Mouse (Mus musculus) lung, embryonic 16.5 days (tissue): ENCODE measurements around the gene Scrg1. TPM values are rescaled to one million over a fixed set of nuclear protein-coding genes. Genes with fewer than 3 reads are reported as not detected.
A peak's percentile ranks its signal among the peaks of the same experiment; 100 is the strongest.
"Not testable (repeated sequence)": the region's sequence is repeated elsewhere in the genome, so short reads cannot be mapped to it uniquely, and the experiment has no call there.

Source experiments
- ATAC-seq: fragments of 200-750 bp; cut with Nextera tagmentation; 2 replicates; pipeline ENCODE4 v1.8.0; 2017; ENCODE audit warnings: low read depth, mild to moderate bottlenecking, moderate library complexity
- H3K27ac ChIP-seq: fragments of 300-500 bp; sonication (generic); 2 replicates; pipeline ENCODE4 v1.5.1; 2014; ENCODE audit warnings: mild to moderate bottlenecking, control low read depth, low read length
- H3K27me3 ChIP-seq: fragments of 300-500 bp; sonication (generic); 2 replicates; pipeline ENCODE4 v1.6.1; 2014; ENCODE audit warnings: low read depth, low read length, mixed read lengths; ENCODE audit not compliant: control insufficient read depth, insufficient read depth
- H3K36me3 ChIP-seq: fragments of 300-500 bp; sonication (generic); 2 replicates; pipeline ENCODE4 v1.6.1; 2014; ENCODE audit warnings: low read length; ENCODE audit not compliant: control insufficient read depth, insufficient read depth
- H3K4me1 ChIP-seq: fragments of 300-500 bp; sonication (generic); replicated peaks from 2 replicates; pipeline ENCODE4 v1.6.1; 2014; ENCODE audit warnings: low read length, mixed read lengths; ENCODE audit not compliant: control insufficient read depth, insufficient read depth
- H3K4me2 ChIP-seq: fragments of 300-500 bp; sonication (generic); 2 replicates; pipeline ENCODE4 v1.6.1; 2014; ENCODE audit warnings: low read depth, low read length, control low read depth
- H3K4me3 ChIP-seq: fragments of 300-500 bp; sonication (generic); 2 replicates; pipeline ENCODE4 v1.5.1; 2014; ENCODE audit warnings: mild to moderate bottlenecking, low read length, control low read depth
- H3K9ac ChIP-seq: fragments of 300-500 bp; sonication (generic); 2 replicates; pipeline ENCODE4 v1.6.1; 2014; ENCODE audit warnings: low read length, control low read depth
- H3K9me3 ChIP-seq: fragments of 300-500 bp; sonication (generic); 2 replicates; pipeline ENCODE4 v1.6.1; 2016; ENCODE audit warnings: low read length; ENCODE audit not compliant: control insufficient read depth
- WGBS: fragments of 180-500 bp; shearing (Covaris S2); extraction: QIAGEN DNeasy Blood & Tissue Kit; methylation state at CpG from one replicate; pipeline ENCODE4 v1.1.7; 2014; 5-methylcytosine and 5-hydroxymethylcytosine counted together
- polyA plus RNA-seq: library from polyadenylated mRNA; unstranded; fragments of >200 nt; fragmentation: Nextera tagmentation; extraction: Ambion mirVana; gene quantifications from 2 replicates; pipeline ENCODE4 v1.2.1, GENCODE M21; 2015

Scrg1 gene
- polyA plus RNA-seq, 1 experiment from 2014 or later, result 0.68 TPM

DNA sequence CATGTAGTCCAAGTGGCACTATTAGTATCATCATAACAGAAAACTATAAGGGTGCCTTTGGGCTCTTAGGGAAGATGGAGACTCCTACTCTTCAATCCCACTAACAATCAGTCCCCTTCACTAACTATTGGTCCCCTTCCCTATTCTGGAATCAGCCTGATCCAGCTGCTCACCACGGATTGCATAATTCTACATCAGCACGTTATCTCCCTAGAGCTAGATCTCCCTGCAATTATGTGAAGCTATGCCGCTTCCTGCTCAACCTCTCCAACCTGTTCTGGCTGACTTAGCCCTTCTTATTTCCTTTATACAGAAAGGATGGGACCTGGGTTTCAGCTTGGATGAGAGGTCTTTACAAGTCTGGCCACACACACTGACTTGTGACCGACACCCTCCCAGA, 12.4 kb upstream of the Scrg1 start:
- no peak for ATAC-seq
- no peak overlapping the region for H3K27ac ChIP-seq
- 57% methylated on average over 4 of the region's 4 CpGs for WGBS
- H3K4me2 ChIP-seq, result no peak overlapping the region
- H3K27me3 ChIP-seq, result no peaks in the 10 kb centered on the region
- H3K9ac ChIP-seq, result no peak overlapping the region
- H3K9me3 ChIP-seq, result no peaks in the 10 kb centered on the region
- no peaks in the 10 kb centered on the region for H3K36me3 ChIP-seq
- H3K4me1 ChIP-seq, result no peaks in the 10 kb centered on the region
- no peak overlapping the region for H3K4me3 ChIP-seq

DNA sequence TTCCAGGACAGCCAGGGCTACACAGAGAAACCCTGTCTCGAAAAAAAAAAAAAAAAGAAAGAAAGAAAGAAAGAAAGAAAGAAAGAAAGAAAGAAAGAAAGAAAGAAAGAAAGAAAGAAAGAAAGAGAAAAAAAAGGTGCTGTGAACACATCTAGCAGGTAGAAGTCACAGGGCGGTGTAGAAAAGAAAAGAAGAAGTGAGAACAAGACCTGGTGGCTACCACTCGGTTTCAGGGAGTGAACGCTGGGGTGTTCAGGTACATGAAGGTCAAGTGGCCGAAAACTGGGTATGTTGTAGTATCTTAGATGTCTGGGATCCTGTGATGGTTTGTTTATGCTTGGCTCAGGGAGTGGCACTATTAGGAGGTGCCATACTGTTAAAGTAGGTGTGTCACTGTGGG, 9.8 kb upstream of the Scrg1 start:
- not testable (repeated sequence) for ATAC-seq

DNA sequence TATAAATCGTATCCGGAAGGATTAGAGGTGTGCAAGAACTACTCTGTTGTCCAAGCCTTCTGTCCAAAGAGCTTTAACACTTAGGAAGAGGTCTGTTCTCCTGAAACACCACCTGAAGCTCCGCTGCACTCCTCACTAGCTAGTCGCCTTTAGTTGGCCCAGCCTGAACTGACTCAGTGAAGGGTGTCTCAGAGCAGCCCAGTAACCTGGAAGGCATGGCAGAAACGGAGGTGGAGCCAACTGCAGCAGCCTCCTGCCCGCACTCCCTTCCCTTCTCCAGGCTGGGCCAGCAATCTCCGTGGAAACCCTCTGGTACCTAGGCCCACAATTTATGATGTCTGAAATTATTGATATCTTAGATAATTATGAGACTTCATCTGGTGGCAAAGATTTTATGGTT, 5.0 kb upstream of the Scrg1 start:
- ATAC-seq, result no peak
- Histone ChIP-seq H3K36me3 (no peaks in the 10 kb centered on the region), H3K9me3 (no peaks in the 10 kb centered on the region), H3K4me1 (no peaks in the 10 kb centered on the region), H3K27me3 (no peaks in the 10 kb centered on the region), H3K27ac (no peak overlapping the region), H3K9ac (no peak overlapping the region), H3K4me3 (no peak overlapping the region), H3K4me2 (no peak overlapping the region)
- 74% methylated on average over 7 of the region's 7 CpGs for WGBS

More for the DNA sequence above, 9.8 kb upstream of the Scrg1 start:
- 80% methylated on average over 4 of the region's 5 CpGs for WGBS
- H3K4me3 ChIP-seq, H3K27me3 ChIP-seq, H3K9me3 ChIP-seq, H3K27ac ChIP-seq, H3K4me2 ChIP-seq, H3K36me3 ChIP-seq, H3K4me1 ChIP-seq, H3K9ac ChIP-seq: not testable (repeated sequence)

DNA sequence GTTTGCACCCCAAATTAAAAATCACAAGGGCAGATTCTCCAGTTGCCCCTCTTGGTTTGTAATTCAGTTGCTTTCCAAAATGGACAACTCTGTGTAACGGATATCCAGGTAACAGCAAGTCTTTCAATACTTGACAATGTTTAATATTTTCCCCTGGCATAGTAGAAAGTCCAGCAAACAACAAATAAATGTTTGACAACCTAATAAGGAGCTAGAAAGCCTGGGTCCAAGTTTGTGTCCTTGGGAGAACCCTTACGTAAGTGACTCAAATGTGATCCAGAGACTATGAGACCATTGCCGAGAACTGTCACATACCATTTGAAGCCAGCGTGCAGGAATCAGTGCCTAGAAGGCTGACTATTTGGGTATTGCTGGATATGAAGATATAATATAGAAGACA, 3.8 kb upstream of the Scrg1 start:
- Histone ChIP-seq H3K9ac (no peak overlapping the region), H3K27me3 (no peaks in the 10 kb centered on the region), H3K9me3 (no peaks in the 10 kb centered on the region), H3K27ac (no peak overlapping the region), H3K4me3 (no peak overlapping the region), H3K36me3 (no peaks in the 10 kb centered on the region), H3K4me2 (no peak overlapping the region), H3K4me1 (no peaks in the 10 kb centered on the region)
- no peak for ATAC-seq
- WGBS, result 91% methylated on average over 4 of the region's 4 CpGs

DNA sequence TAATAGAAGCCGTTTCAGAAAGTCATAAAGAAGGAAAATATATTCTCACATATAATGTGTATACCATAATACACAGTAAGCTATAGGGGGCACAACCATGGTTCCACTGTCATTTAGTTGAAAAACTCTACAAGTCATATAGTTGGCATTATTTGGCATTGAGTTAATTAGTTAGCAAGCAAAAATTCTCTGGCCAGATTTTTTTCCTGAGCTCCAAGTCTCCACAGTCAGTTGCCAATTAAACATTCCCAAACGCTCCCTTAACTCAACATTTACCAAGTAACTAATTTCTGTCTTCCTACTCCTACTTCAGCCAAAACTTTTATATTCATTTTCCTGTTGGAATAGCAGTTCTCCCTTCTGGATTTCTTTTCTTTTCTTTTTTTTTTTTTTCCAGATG, 2.4 kb upstream of the Scrg1 start:
- H3K4me1 ChIP-seq, result 0 out of 2 replicates have a peak, but pooled peaks cover 3% of the 10 kb centered on the region
- no peak overlapping the region for H3K4me3 ChIP-seq
- H3K9me3 ChIP-seq, result no peaks in the 10 kb centered on the region
- no peaks in the 10 kb centered on the region for H3K27me3 ChIP-seq
- WGBS, result 82% methylated on average over 2 of the region's 2 CpGs
- H3K36me3 ChIP-seq, result no peaks in the 10 kb centered on the region
- no peak overlapping the region for H3K9ac ChIP-seq
- no peak overlapping the region for H3K27ac ChIP-seq
- ATAC-seq, result no peak
- no peak overlapping the region for H3K4me2 ChIP-seq

DNA sequence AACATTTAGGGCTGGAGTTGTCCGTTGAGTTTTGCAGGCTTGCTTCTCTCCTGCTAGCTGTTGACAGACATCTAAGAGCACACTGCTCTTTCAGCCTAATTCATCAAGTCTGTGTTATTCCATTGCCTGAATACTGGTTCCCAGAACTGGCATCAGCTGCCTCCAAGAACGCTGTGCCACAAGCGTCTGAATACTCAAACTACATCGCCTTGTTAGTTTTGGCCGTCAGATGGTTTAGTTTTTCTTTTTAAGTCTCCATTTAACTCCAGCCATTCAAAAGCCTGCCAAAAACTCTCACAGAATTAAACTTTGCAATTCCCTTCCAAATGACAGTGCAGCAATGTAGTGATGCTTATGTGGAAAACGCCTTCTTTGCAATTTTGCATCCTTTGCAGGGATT, 1.4 kb downstream of the Scrg1 start:
- Histone ChIP-seq H3K4me1 (0 out of 2 replicates have a peak, but pooled peaks cover 3% of the 10 kb centered on the region), H3K4me3 (no peak overlapping the region), H3K9ac (no peak overlapping the region), H3K27me3 (no peaks in the 10 kb centered on the region), H3K27ac (no peak overlapping the region), H3K36me3 (no peaks in the 10 kb centered on the region), H3K9me3 (no peaks in the 10 kb centered on the region), H3K4me2 (no peak overlapping the region)
- WGBS, result 52% methylated on average over 6 of the region's 6 CpGs
- no peak for ATAC-seq

DNA sequence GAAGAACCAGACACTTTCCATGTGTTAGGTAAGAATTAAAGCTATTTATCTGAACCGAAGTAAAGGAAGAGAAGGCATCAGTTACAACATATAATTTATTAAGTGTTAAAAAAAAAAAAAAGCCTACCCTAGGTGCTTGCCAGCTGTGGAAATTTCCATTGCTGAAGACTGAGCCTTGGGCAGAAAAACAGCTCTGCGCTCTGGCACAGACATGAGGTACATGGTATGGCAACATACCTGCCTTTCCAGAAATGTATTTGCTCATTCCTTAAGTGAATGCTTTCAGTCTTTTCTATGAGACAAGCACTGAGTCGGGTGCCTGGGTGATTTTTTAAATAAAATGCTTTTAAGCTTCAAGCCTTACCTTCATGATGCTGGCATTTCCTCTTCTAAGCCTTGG, 2.2 kb downstream of the Scrg1 start:
- Histone ChIP-seq H3K9ac (no peak overlapping the region), H3K27me3 (no peaks in the 10 kb centered on the region), H3K36me3 (no peaks in the 10 kb centered on the region), H3K4me1 (0 out of 2 replicates have a peak, but pooled peaks cover 3% of the 10 kb centered on the region), H3K4me3 (no peak overlapping the region), H3K4me2 (no peak overlapping the region), H3K9me3 (no peaks in the 10 kb centered on the region), H3K27ac (no peak overlapping the region)
- peak; percentile 28; the same call in 1 of the 2 replicates for ATAC-seq
- 47% methylated on average over 3 of the region's 3 CpGs for WGBS

DNA sequence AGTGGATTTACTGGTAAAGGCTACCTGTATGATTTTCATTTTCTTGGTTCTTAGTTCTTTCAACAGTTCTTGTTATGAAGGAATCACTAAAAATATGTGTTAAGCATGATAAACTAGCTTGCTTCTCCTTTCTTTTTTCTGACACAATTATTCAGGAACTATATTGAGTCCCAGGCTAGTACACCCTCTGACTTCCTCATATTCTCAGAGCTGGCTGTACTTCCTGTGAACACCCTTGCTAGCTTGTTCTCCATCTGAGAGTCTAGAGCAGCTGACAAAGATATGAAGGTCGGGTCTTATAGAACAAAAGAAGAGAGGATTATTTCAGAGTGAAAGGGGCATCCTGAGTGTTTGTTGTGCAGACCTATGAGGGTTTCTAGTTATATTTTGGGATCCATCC, 7.1 kb downstream of the Scrg1 start:
- H3K4me2 ChIP-seq, result no peak overlapping the region
- H3K9me3 ChIP-seq, result no peaks in the 10 kb centered on the region
- no peak overlapping the region for H3K9ac ChIP-seq
- H3K4me3 ChIP-seq, result no peak overlapping the region
- ATAC-seq, result no peak
- H3K27ac ChIP-seq, result no peak overlapping the region
- H3K27me3 ChIP-seq, result no peaks in the 10 kb centered on the region
- H3K36me3 ChIP-seq, result no peaks in the 10 kb centered on the region
- H3K4me1 ChIP-seq, result no peaks in the 10 kb centered on the region
- WGBS, result 35% methylated on average over 1 of the region's 1 CpGs

DNA sequence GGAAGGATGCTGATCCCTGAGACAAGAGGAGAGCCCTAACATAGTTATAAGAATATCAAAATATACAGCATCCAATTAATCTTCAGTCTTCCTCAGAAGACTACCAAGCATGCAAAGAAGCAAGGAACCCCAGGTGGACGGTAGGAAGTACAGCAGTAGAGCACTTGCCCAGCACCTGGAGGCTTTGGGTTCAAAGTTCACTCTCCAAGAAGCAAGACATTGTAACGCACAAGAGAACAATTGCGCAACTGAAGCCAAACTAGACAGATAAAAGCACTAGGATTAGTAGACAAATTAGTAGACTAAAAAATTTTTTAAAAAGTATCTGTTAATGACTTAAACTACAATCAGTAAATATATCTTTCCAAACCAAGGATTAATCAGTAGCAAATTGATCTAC, 8.0 kb downstream of the Scrg1 start:
- H3K36me3 ChIP-seq, result no peaks in the 10 kb centered on the region
- H3K9ac ChIP-seq, result no peak overlapping the region
- no peaks in the 10 kb centered on the region for H3K27me3 ChIP-seq
- 0 out of 2 replicates have a peak, but pooled peaks cover 3% of the 10 kb centered on the region for H3K4me1 ChIP-seq
- no peak overlapping the region for H3K4me3 ChIP-seq
- no peak for ATAC-seq
- H3K4me2 ChIP-seq, result no peak overlapping the region
- H3K9me3 ChIP-seq, result no peaks in the 10 kb centered on the region
- 77% methylated on average over 3 of the region's 3 CpGs for WGBS
- no peak overlapping the region for H3K27ac ChIP-seq

DNA sequence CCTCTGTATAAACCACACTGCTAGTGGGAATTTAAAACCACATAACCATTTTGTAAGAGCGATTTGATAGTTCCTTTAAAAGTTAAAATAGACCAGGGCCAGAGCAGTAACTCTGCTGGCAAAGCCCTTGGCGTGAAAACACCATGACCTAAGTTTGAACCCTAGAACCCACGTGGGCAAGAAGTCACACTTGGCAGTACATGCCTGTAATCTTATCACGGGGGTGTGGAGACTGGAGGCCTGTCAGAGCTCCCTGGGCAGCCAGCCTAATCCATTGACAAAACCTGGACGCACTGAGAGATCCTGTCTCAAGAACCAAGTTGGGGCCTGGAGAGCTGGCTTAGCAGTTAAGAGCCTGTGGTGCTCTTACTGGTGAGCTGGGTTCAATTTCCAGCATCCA, 12.9 kb downstream of the Scrg1 start:
- no peaks in the 10 kb centered on the region for H3K9me3 ChIP-seq
- no peaks in the 10 kb centered on the region for H3K27me3 ChIP-seq
- H3K36me3 ChIP-seq, result no peaks in the 10 kb centered on the region
- 31% methylated on average over 5 of the region's 5 CpGs for WGBS
- H3K27ac ChIP-seq, result no peak overlapping the region
- H3K4me1 ChIP-seq, result 0 out of 2 replicates have a peak, but pooled peaks cover 5% of the 10 kb centered on the region
- no peak overlapping the region for H3K4me2 ChIP-seq
- H3K9ac ChIP-seq, result no peak overlapping the region
- H3K4me3 ChIP-seq, result no peak overlapping the region
- ATAC-seq, result peak; percentile 82
